Mouse (Mus musculus) limb, embryonic 14.5 days (tissue): ENCODE data around the gene E2f8. TPM values are rescaled to one million over a fixed set of nuclear protein-coding genes. Genes with fewer than 3 reads are reported as not detected.

Experiments
- ATAC-seq: fragments of 200-750 bp; cut with Nextera tagmentation; 2 replicates; pipeline ENCODE4 v1.8.0; 2017; ENCODE audit warnings: low read depth, moderate number of reproducible peaks, moderate TSS enrichment; ENCODE audit not compliant: low FRiP score
- DNase-seq: peaks from one replicate; pipeline ENCODE4 v3.0.0-alpha.2; 2015; ENCODE audit warnings: low spot score
- H3K27ac ChIP-seq: fragments of 300-500 bp; sonication (generic); replicated peaks from 2 replicates; pipeline ENCODE4 v1.5.1; 2014; ENCODE audit warnings: low read depth, mild to moderate bottlenecking, low read length, moderate library complexity, mixed read lengths
- H3K27me3 ChIP-seq: fragments of 300-500 bp; sonication (generic); 2 replicates; pipeline ENCODE4 v1.6.1; 2014; ENCODE audit warnings: low read length, mixed read lengths; ENCODE audit not compliant: control insufficient read depth, insufficient read depth
- H3K36me3 ChIP-seq: fragments of 300-500 bp; sonication (generic); 2 replicates; pipeline ENCODE4 v1.6.1; 2014; ENCODE audit warnings: mild to moderate bottlenecking, low read length, moderate library complexity, mixed read lengths; ENCODE audit not compliant: control insufficient read depth, insufficient read depth
- H3K4me1 ChIP-seq: fragments of 300-500 bp; sonication (generic); 2 replicates; pipeline ENCODE4 v1.6.1; 2014; ENCODE audit warnings: antibody characterized with exemption, low read length, mixed read lengths; ENCODE audit not compliant: control insufficient read depth, insufficient read depth
- H3K4me2 ChIP-seq: fragments of 300-500 bp; sonication (generic); replicated peaks from 2 replicates; pipeline ENCODE4 v1.6.1; 2014; ENCODE audit warnings: low read depth, mild to moderate bottlenecking, low read length, moderate library complexity; ENCODE audit not compliant: severe bottlenecking
- H3K4me3 ChIP-seq: fragments of 300-500 bp; sonication (generic); replicated peaks from 2 replicates; pipeline ENCODE4 v1.5.1; 2014; ENCODE audit warnings: low read length
- H3K9ac ChIP-seq: fragments of 300-500 bp; sonication (generic); 2 replicates; pipeline ENCODE4 v1.6.1; 2014; ENCODE audit warnings: mild to moderate bottlenecking, low read depth, low read length, moderate library complexity; ENCODE audit not compliant: severe bottlenecking
- H3K9me3 ChIP-seq: fragments of 300-500 bp; sonication (generic); 2 replicates; pipeline ENCODE4 v1.6.1; 2016; ENCODE audit warnings: low read length; ENCODE audit not compliant: control insufficient read depth
- POLR2A ChIP-seq: fragments of 200-500 bp; IDR thresholded peaks from 2 replicates; pipeline ENCODE4 v1.8.0; 2012; ENCODE audit warnings: inconsistent platforms, mild to moderate bottlenecking, moderate library complexity, borderline replicate concordance; ENCODE audit not compliant: insufficient read depth, insufficient read length; ENCODE audit errors: extremely low read depth
- WGBS: fragments of 180-500 bp; shearing (Covaris S2); extraction: QIAGEN DNeasy Blood & Tissue Kit; methylation state at CpG from one replicate; pipeline ENCODE4 v1.1.7; 2014; 5-methylcytosine and 5-hydroxymethylcytosine counted together
- polyA plus RNA-seq, 2 experiments: library from polyadenylated mRNA; depleted of rRNA in 1 of 2; stranded (reverse) in 1 of 2; unstranded in 1 of 2; fragments of >200 nt; fragmentation: Nextera tagmentation in 1 of 2; extraction: Ambion mirVana in 1 of 2; gene quantifications; 2 replicates each; pipeline versions ENCODE4 v1.2.1 to v1.2.3; 2012 to 2014

Gene E2f8
- polyA plus RNA-seq, 2 experiments, result 16.7 to 23.4 TPM

GRCm38 (mm10) chr7:48842353-48842752, 39.0 kb downstream of the E2f8 start:
- Histone ChIP-seq H3K4me3 (no peak overlapping the region), H3K9ac (no peak overlapping the region), H3K36me3 (no peaks in the 10 kb centered on the region), H3K4me2 (no peak overlapping the region), H3K27me3 (no peaks in the 10 kb centered on the region), H3K27ac (no peak overlapping the region), H3K9me3 (no peaks in the 10 kb centered on the region), H3K4me1 (peaks cover 7% of the 10 kb centered on the region; the same call in 1 of the 2 replicates)
- ATAC-seq (no peak), DNase-seq (no peak)
- TF ChIP-seq POLR2A, result no peak
- 74% methylated on average over 3 of the region's 3 CpGs for WGBS

DNA sequence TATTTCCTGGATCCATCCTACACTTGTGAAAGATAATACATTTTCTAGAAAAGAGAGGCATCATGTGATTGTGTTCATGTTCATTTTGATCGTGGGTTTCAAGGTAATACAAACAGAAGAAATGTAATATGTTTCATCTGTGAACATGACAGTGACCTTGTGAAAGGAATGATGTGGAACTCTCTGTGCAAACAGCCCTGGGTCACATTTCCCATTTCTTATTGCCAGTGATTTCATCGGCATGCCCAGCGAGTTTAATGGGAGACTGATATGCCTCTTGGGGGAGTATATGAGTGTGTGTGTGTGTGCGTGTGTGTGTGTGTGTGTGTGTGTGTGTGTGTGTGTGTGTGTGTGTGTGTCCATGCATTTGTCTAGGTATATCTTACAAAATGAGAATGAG, 39.9 kb downstream of the E2f8 start:
- no peak for ATAC-seq
- H3K9ac ChIP-seq, result no peak overlapping the region

DNA sequence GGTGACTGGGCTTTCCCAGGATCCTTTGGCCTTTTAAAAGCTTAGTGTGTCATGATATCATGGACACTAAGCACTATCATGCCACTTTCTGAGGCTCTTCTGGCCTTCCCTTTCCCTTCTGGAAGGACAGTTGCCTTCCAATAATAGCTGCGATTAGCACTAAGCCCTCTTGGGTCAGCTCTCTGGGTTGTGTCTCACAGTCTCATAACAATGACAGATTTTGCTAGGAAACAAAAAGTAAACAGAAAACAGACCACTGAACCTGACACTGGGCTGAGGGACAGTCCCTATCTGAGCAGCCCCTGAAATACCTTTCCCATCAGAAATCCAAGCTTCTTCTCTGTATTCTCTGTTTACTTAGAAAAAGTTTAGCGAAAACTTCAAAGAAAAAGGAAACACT, 40.9 kb downstream of the E2f8 start:
- Histone ChIP-seq H3K27me3 (no peaks in the 10 kb centered on the region), H3K4me3 (no peak overlapping the region), H3K4me2 (no peak overlapping the region), H3K36me3 (no peaks in the 10 kb centered on the region), H3K4me1 (peaks cover 7% of the 10 kb centered on the region; the same call in 1 of the 2 replicates), H3K9me3 (no peaks in the 10 kb centered on the region), H3K9ac (no peak overlapping the region), H3K27ac (no peak overlapping the region)
- no peak for DNase-seq
- ATAC-seq, result peak; percentile 37; the same call in 1 of the 2 replicates
- TF ChIP-seq POLR2A, result no peak
- 78% methylated on average over 2 of the region's 2 CpGs for WGBS

More for the DNA sequence above, 39.9 kb downstream of the E2f8 start:
- Histone ChIP-seq H3K9me3 (no peaks in the 10 kb centered on the region), H3K4me2 (no peak overlapping the region), H3K4me3 (no peak overlapping the region), H3K27ac (no peak overlapping the region), H3K4me1 (peaks cover 7% of the 10 kb centered on the region; the same call in 1 of the 2 replicates), H3K27me3 (no peaks in the 10 kb centered on the region), H3K36me3 (no peaks in the 10 kb centered on the region)
- DNase-seq, result no peak
- no peak for TF ChIP-seq POLR2A
- 69% methylated on average over 4 of the region's 4 CpGs for WGBS

GRCm38 (mm10) chr7:48838434-48838833, 43.0 kb downstream of the E2f8 start:
- DNase-seq, result no peak

DNA sequence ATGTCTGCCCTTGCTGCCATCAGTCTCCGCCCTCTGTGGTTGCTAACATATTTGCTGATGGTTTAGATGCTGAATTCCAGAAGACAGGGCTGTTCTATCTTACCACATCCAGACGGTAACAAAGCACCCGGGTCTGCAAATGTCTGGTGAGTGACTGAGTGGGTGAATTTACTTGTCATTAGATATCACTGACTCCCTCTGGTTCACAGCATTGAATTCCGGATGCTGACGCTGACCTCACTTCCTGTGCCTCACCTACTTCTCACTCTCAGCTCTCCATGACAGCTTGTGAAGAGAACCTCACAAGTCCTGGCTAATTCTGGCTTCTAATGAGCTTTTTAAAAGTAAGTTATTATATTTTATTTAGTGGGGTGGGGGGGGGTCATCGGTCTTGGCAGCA, 44.4 kb downstream of the E2f8 start:
- H3K27ac ChIP-seq, result no peak overlapping the region
- DNase-seq, result no peak
- no peak overlapping the region for H3K4me3 ChIP-seq
- no peaks in the 10 kb centered on the region for H3K9me3 ChIP-seq
- no peak for TF ChIP-seq POLR2A
- H3K4me2 ChIP-seq, result no peak overlapping the region
- no peaks in the 10 kb centered on the region for H3K27me3 ChIP-seq
- 68% methylated on average over 6 of the region's 6 CpGs for WGBS
- H3K4me1 ChIP-seq, result no peaks in the 10 kb centered on the region
- no peaks in the 10 kb centered on the region for H3K36me3 ChIP-seq
- ATAC-seq, result no peak
- H3K9ac ChIP-seq, result no peak overlapping the region

More at GRCm38 (mm10) chr7:48838434-48838833, 43.0 kb downstream of the E2f8 start:
- Histone ChIP-seq H3K27ac (no peak overlapping the region), H3K4me2 (no peak overlapping the region), H3K9ac (no peak overlapping the region), H3K4me3 (no peak overlapping the region), H3K27me3 (no peaks in the 10 kb centered on the region), H3K4me1 (no peaks in the 10 kb centered on the region), H3K9me3 (no peaks in the 10 kb centered on the region), H3K36me3 (no peaks in the 10 kb centered on the region)
- 64% methylated on average over 2 of the region's 2 CpGs for WGBS
- ATAC-seq, result no peak
- no peak for TF ChIP-seq POLR2A

GRCm38 (mm10) chr7:48834989-48835626, 46.3 kb downstream of the E2f8 start:
- Histone ChIP-seq H3K4me2 (no peak overlapping the region), H3K4me3 (no peak overlapping the region), H3K9me3 (no peaks in the 10 kb centered on the region), H3K27me3 (no peaks in the 10 kb centered on the region), H3K9ac (no peak overlapping the region), H3K27ac (no peak overlapping the region), H3K4me1 (no peaks in the 10 kb centered on the region), H3K36me3 (no peaks in the 10 kb centered on the region)
- WGBS, result 75% methylated on average over 12 of the region's 12 CpGs
- ATAC-seq, result no peak
- no peak for DNase-seq
- TF ChIP-seq POLR2A, result no peak
